Mouse (Mus musculus): ENCODE results near the gene Lrcol1. TPM values are rescaled to one million over a fixed set of nuclear protein-coding genes. Genes with fewer than 3 reads are reported as not detected.

The Lrcol1 gene
- polyA plus RNA-seq, 1 experiment from 2014 or later: not detected

- Histone ChIP-seq H3K27me3 (no peaks in the 10 kb centered on the region), H3K4me2 (no peak overlapping the region), H3K36me3 (peaks cover 17% of the 10 kb centered on the region), H3K9me3 (no peaks in the 10 kb centered on the region), H3K4me1 (replicated peaks) (peaks cover 26% of the 10 kb centered on the region), H3K4me3 (no peak overlapping the region), H3K9ac (no peak overlapping the region), H3K27ac (replicated peaks) (no peak overlapping the region)
- no peak for ATAC-seq (ENCODE audit: low read depth)
- WGBS: 85% methylated on average over 6 of the region's 6 CpGs
Measured at GRCm38 (mm10) chr5:110361465-110361864, 16.9 kb downstream of the Lrcol1 start.

DNA sequence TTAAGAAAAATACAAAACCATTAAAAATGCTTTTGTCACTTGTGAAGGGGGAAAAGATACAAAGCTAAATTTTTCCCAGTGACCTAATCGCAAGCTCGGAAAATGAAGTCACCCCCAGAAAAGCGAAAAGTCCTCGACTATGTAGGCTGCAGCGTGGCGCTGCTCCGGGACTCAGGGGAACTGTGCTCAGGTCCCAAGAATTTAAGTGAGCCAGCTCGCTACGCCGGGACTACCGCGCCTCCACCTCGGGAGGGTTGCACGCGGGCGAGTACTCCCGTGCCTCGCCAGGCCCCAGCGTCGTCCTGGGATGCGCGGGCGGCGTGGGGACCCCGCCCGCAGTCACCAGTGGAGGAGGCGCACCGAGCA lies 18.3 kb downstream of the Lrcol1 start:
- 1% methylated on average over 28 of the region's 28 CpGs for WGBS
- peak; percentile 24 for ATAC-seq (ENCODE audit: low read depth)
- peak overlapping the region; percentile 54; the same call in 1 of the 2 replicates for H3K27ac ChIP-seq (replicated peaks)

DNA sequence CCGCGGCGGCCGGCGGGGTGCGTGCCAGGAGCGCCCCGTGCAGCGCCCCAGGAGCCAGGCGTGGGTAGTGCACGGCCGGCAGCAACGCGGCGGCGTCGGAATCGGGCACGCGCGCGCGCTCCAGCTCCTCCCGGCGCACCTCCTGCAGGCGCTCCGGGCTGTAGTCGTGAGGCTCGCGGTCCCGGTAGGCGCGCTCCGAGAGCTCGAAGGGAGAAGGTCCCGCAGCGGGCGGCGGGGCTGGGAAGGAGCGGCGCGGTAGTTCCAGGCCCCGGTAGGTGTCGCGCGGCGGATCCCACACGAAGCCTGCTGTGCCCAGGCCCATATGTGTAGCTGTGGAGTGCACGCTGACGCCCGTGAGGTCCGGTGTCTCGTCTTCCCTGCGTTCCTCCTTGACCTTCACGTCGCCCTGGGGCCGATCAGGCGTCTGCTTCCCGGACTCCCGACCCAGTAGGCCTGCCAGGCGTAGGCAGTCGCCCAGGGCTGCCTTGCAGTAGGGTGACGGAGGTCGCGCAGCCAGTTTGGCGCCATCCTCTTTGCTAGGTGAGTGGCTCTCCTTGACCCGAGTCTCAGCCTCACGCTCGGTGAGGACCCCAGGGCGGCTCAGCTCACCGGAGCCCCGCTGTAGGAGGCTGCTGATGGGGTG lies 18.8 kb downstream of the Lrcol1 start:
- peaks cover 32% of the 10 kb centered on the region for H3K36me3 ChIP-seq
- peak overlapping the region; percentile 69 for H3K9ac ChIP-seq
- no peaks in the 10 kb centered on the region for H3K9me3 ChIP-seq
- no peaks in the 10 kb centered on the region for H3K27me3 ChIP-seq
- peak; percentile 81 for ATAC-seq (ENCODE audit: low read depth)
- WGBS: under 1% methylated on average over 72 of the region's 72 CpGs
- H3K4me2 ChIP-seq: peak overlapping the region; percentile 80
- peaks cover 18% of the 10 kb centered on the region for H3K4me1 ChIP-seq (replicated peaks)
- H3K27ac ChIP-seq (replicated peaks): peak overlapping the region; percentile 54
- H3K4me3 ChIP-seq: peak overlapping the region; percentile 44

More for the DNA sequence above, 18.3 kb downstream of the Lrcol1 start:
- H3K4me1 ChIP-seq (replicated peaks): peaks cover 23% of the 10 kb centered on the region
- H3K9me3 ChIP-seq: no peaks in the 10 kb centered on the region
- H3K4me3 ChIP-seq: peak overlapping the region; percentile 44
- peaks cover 29% of the 10 kb centered on the region for H3K36me3 ChIP-seq
- peak overlapping the region; percentile 69 for H3K9ac ChIP-seq
- no peaks in the 10 kb centered on the region for H3K27me3 ChIP-seq
- peak overlapping the region; percentile 80 for H3K4me2 ChIP-seq

DNA sequence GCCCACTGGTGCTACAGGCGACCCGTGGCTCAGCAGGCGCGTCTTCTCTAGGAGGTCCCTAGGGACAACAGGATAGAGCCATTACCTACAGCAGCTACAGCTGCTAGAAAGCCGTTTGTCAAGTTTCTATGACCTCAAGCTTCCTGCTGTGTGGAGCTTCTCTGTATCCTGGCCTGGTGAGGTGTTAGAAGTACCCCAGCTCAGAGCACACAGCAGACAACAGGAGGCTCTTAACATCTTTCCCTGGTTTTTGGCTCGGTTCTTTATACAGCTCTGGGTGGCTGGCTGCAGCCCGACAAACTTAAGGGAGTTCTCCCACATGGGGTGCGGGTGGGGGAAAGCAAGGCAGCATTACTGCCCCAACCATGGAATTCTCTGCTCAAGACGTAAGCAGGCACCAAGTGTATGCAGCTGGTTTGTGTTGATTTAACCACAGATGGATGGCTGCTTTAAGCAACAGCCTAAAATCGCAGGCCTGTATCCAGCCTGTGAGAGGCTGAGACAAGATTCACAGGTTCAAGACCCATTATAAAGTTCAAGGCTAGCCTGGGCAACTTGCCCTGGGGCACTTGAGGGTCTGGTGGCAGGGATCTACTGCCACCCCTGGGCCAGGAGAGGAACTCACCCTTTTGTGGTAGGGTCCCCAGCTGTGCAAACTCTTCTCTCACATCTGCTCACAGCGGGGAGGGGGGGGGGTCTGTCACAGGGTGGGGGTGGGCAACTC lies 19.5 kb downstream of the Lrcol1 start:
- WGBS: 29% methylated on average over 11 of the region's 11 CpGs
- H3K27me3 ChIP-seq: no peaks in the 10 kb centered on the region
- peak overlapping the region; percentile 80 for H3K4me2 ChIP-seq
- H3K27ac ChIP-seq (replicated peaks): peak overlapping the region; percentile 54
- ATAC-seq (ENCODE audit: low read depth): peak; percentile 52; the same call in 1 of the 2 replicates
- H3K4me3 ChIP-seq: peak overlapping the region; percentile 44
- no peaks in the 10 kb centered on the region for H3K9me3 ChIP-seq
- peaks cover 16% of the 10 kb centered on the region for H3K4me1 ChIP-seq (replicated peaks)
- H3K36me3 ChIP-seq: peaks cover 39% of the 10 kb centered on the region
- H3K9ac ChIP-seq: peak overlapping the region; percentile 69; the same call in 1 of the 2 replicates

- peak; percentile 47; the same call in 1 of the 2 replicates for ATAC-seq (ENCODE audit: low read depth)
- no peak overlapping the region for H3K9ac ChIP-seq
- H3K36me3 ChIP-seq: peaks cover 82% of the 10 kb centered on the region
- H3K4me1 ChIP-seq (replicated peaks): peaks cover 6% of the 10 kb centered on the region
- no peak overlapping the region for H3K27ac ChIP-seq (replicated peaks)
- H3K27me3 ChIP-seq: no peaks in the 10 kb centered on the region
- 49% methylated on average over 8 of the region's 8 CpGs for WGBS
- no peak overlapping the region for H3K4me3 ChIP-seq
- no peak overlapping the region for H3K4me2 ChIP-seq
- no peaks in the 10 kb centered on the region for H3K9me3 ChIP-seq
Measured at GRCm38 (mm10) chr5:110376802-110377433, 32.4 kb downstream of the Lrcol1 start.

GRCm38 (mm10) chr5:110378181-110378583 lies 33.7 kb downstream of the Lrcol1 start:
- H3K36me3 ChIP-seq: peaks cover 79% of the 10 kb centered on the region
- WGBS: 30% methylated on average over 20 of the region's 20 CpGs

GRCm38 (mm10) chr5:110379086-110379485 lies 34.6 kb downstream of the Lrcol1 start:
- Histone ChIP-seq H3K4me2 (no peak overlapping the region), H3K9ac (no peak overlapping the region), H3K9me3 (no peaks in the 10 kb centered on the region), H3K36me3 (peaks cover 69% of the 10 kb centered on the region), H3K4me3 (no peak overlapping the region), H3K4me1 (replicated peaks) (peaks cover 13% of the 10 kb centered on the region), H3K27ac (replicated peaks) (no peak overlapping the region), H3K27me3 (no peaks in the 10 kb centered on the region)
- WGBS: 87% methylated on average over 15 of the region's 15 CpGs
- no peak for ATAC-seq (ENCODE audit: low read depth)

More at GRCm38 (mm10) chr5:110378181-110378583, 33.7 kb downstream of the Lrcol1 start:
- no peaks in the 10 kb centered on the region for H3K9me3 ChIP-seq
- H3K27ac ChIP-seq (replicated peaks): no peak overlapping the region
- peaks cover 7% of the 10 kb centered on the region for H3K4me1 ChIP-seq (replicated peaks)
- no peaks in the 10 kb centered on the region for H3K27me3 ChIP-seq
- H3K4me3 ChIP-seq: no peak overlapping the region
- H3K9ac ChIP-seq: no peak overlapping the region
- peak; percentile 23; the same call in 1 of the 2 replicates for ATAC-seq (ENCODE audit: low read depth)
- peak overlapping the region; percentile 13; the same call in 1 of the 2 replicates for H3K4me2 ChIP-seq

- no peak for ATAC-seq (ENCODE audit: low read depth)
- Histone ChIP-seq H3K27me3 (no peaks in the 10 kb centered on the region), H3K9me3 (no peaks in the 10 kb centered on the region), H3K4me2 (no peak overlapping the region), H3K27ac (replicated peaks) (no peak overlapping the region), H3K4me3 (no peak overlapping the region), H3K4me1 (replicated peaks) (peaks cover 21% of the 10 kb centered on the region), H3K36me3 (peaks cover 62% of the 10 kb centered on the region), H3K9ac (no peak overlapping the region)
- 81% methylated on average over 4 of the region's 4 CpGs for WGBS
Measured at GRCm38 (mm10) chr5:110379823-110380222, 35.3 kb downstream of the Lrcol1 start.

DNA sequence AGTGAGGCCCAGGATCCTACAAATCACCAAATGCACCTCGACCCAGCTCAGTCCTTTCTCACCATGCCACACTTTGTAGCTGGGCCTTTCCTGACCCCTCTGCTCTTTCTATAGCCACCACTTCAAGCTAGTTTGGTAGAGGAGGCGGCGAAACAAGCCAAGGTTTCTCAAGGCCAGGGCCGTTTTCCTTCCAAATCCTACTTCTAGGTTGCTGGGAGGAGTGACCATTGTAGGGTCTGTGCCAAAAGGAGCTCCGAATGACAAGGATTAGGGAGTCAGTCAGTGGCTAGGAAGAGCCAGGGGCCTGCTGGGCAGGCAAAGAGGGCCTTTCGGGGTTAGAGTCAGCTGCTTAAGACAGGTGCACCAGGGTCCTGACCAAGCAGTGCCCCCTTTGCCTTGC lies 40.0 kb downstream of the Lrcol1 start:
- 84% methylated on average over 6 of the region's 6 CpGs for WGBS
- peaks cover 5% of the 10 kb centered on the region for H3K27me3 ChIP-seq
- H3K4me2 ChIP-seq: peak overlapping the region; percentile 61
- no peak overlapping the region for H3K27ac ChIP-seq (replicated peaks)
- no peaks in the 10 kb centered on the region for H3K9me3 ChIP-seq
- H3K4me3 ChIP-seq: peak overlapping the region; percentile 72; the same call in 1 of the 2 replicates
- H3K9ac ChIP-seq: peak overlapping the region; percentile 89
- peaks cover 44% of the 10 kb centered on the region for H3K4me1 ChIP-seq (replicated peaks)
- no peak for ATAC-seq (ENCODE audit: low read depth)
- peaks cover 18% of the 10 kb centered on the region for H3K36me3 ChIP-seq

DNA sequence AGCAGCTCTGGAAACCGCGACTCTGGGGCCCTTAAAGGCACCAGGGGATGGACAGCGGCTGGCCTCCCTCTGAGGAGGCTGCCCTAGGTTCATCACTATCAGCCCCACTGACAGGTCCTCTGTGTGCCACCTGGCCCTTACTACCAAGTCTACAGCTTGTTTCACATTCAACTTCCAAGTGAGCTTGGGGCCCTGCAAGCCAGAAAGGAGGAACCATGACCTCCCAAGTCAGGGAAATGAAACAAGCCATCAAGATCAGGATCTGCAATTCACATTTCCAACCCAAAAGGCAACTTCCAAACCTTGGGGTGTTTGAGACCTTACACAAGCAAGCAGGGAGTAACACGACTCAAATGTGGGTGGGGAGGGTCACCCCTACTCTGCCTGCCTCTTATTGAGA lies 40.7 kb downstream of the Lrcol1 start:
- peak overlapping the region; percentile 72 for H3K4me3 ChIP-seq
- H3K4me1 ChIP-seq (replicated peaks): peaks cover 44% of the 10 kb centered on the region
- peak overlapping the region; percentile 89 for H3K9ac ChIP-seq
- H3K36me3 ChIP-seq: 0 out of 2 replicates have a peak, but pooled peaks cover 10% of the 10 kb centered on the region
- H3K27me3 ChIP-seq: peaks cover 5% of the 10 kb centered on the region
- H3K27ac ChIP-seq (replicated peaks): no peak overlapping the region
- no peaks in the 10 kb centered on the region for H3K9me3 ChIP-seq
- peak overlapping the region; percentile 61 for H3K4me2 ChIP-seq
- WGBS: 50% methylated on average over 4 of the region's 4 CpGs
- ATAC-seq (ENCODE audit: low read depth): no peak

- Histone ChIP-seq H3K9me3 (no peaks in the 10 kb centered on the region), H3K4me1 (replicated peaks) (peaks cover 44% of the 10 kb centered on the region), H3K4me2 (peak overlapping the region; percentile 61), H3K36me3 (no peaks in the 10 kb centered on the region), H3K27me3 (peaks cover 5% of the 10 kb centered on the region), H3K9ac (peak overlapping the region; percentile 89), H3K4me3 (peak overlapping the region; percentile 72), H3K27ac (replicated peaks) (peak overlapping the region; percentile 73)
- peak; percentile 89 for ATAC-seq (ENCODE audit: low read depth)
- under 1% methylated on average over 89 of the region's 90 CpGs for WGBS
Measured at GRCm38 (mm10) chr5:110386371-110387330, 42.1 kb downstream of the Lrcol1 start.
